Mouse (Mus musculus): ENCODE measurements around the gene Pick1. TPM values are rescaled to one million over a fixed set of nuclear protein-coding genes. Genes with fewer than 3 reads are reported as not detected.

Gene Pick1
- polyA plus RNA-seq, 1 experiment from 2014 or later, result 31.8 TPM

DNA sequence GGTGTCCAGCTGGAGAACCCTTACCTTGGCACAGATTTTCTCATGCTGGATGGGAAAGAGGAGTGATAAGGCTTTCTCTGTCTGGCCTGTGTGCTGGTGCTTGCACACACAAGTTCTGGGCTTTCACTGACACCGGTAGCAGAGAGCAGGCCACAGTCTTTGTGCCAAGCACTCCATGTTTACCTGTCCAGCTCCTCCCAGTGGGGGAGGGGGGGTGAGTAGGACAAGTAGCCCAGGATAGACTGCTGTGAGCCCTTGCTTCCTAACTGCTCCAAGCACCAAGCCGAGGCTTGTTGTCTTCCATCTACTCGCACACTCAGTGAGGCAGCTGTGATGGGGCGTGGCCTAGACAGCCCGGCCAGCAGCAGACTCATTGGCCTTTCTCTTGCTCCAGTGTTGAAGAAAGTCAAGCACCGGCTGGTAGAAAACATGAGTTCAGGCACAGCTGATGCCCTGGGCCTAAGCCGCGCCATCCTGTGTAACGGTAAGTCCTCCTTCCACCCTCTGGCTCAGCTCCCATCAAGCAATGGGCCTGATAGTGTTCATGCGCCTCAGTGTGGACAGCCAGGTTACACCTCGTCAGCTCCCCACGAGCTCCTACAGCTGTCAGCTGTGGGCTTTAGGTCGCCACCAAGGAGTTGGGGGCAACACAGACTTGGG lies 13.7 kb downstream of the Pick1 start:
- no peak overlapping the region for H3K4me3 ChIP-seq (replicated peaks; ENCODE audit: low read depth, low read length)
- no peak for DNase-seq (ENCODE audit: low spot score)
- H3K27me3 ChIP-seq (ENCODE audit: insufficient read depth, low read length), result no peaks in the 10 kb centered on the region
- peak; percentile 18 for ATAC-seq (replicated peaks; ENCODE audit: low FRiP score, low read depth)
- TF ChIP-seq CTCF (IDR thresholded peaks at IDR 0.05; ENCODE audit: low read depth), result no peak
- no peaks in the 10 kb centered on the region for H3K4me1 ChIP-seq (replicated peaks; ENCODE audit: insufficient read depth, low read length)
- peaks cover 42% of the 10 kb centered on the region for H3K36me3 ChIP-seq (ENCODE audit: insufficient read depth, low read length)
- H3K4me2 ChIP-seq (ENCODE audit: low read length), result no peak overlapping the region
- WGBS, result 66% methylated on average over 13 of the region's 13 CpGs
- no peaks in the 10 kb centered on the region for H3K9me3 ChIP-seq (replicated peaks; ENCODE audit: low read length)
- no peak overlapping the region for H3K9ac ChIP-seq (ENCODE audit: low read depth, low read length)
- H3K27ac ChIP-seq, result no peak overlapping the region

DNA sequence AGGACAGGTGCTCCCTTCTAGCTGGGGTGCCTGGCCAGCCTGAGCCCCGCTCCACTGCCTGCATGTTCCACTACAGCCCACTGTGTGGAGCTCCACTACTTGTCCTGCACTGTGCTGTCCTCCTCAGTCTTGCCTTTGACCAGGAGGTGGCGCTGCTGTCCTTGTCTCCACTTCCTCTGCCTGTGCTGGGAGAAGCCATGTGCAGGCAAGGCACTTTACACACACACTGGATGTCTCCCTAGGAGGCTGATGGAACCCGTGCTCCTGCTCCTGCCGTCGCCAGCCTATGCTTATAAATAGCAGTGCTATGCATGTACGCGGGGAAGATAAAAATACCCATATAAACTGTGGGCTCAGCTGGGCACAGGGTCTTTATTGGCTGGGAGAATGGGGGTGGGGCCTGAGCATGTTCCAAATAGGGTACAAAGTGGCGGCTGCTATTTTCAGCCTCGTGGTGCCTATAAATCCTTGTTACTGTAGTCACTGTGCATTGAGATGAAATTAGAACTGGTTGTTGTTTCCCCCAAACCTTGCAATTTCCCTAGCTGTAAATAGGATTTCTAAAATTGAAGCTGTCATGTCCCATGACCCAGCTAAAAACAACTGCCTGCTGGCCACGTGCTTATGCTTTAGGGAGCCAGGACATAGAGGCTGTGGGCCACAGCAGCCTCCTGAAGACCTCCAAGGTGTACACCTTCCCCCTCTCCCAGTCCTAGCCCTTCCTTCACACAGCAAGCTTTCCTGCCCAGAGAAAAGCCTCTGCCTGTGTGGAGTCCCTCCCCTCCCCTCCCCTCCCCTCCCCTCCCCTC lies 14.5 kb downstream of the Pick1 start:
- H3K27me3 ChIP-seq (ENCODE audit: insufficient read depth, low read length), result no peaks in the 10 kb centered on the region
- H3K27ac ChIP-seq, result no peak overlapping the region
- H3K9me3 ChIP-seq (replicated peaks; ENCODE audit: low read length), result no peaks in the 10 kb centered on the region
- peaks cover 49% of the 10 kb centered on the region for H3K36me3 ChIP-seq (ENCODE audit: insufficient read depth, low read length)
- DNase-seq (ENCODE audit: low spot score) (peak; percentile 97), ATAC-seq (replicated peaks; ENCODE audit: low FRiP score, low read depth) (peak; percentile 90)
- no peaks in the 10 kb centered on the region for H3K4me1 ChIP-seq (replicated peaks; ENCODE audit: insufficient read depth, low read length)
- no peak overlapping the region for H3K4me3 ChIP-seq (replicated peaks; ENCODE audit: low read depth, low read length)
- no peak overlapping the region for H3K9ac ChIP-seq (ENCODE audit: low read depth, low read length)
- whole genome bisulfite sequencing, result 13% methylated on average over 10 of the region's 10 CpGs
- H3K4me2 ChIP-seq (ENCODE audit: low read length), result no peak overlapping the region
- TF ChIP-seq CTCF (IDR thresholded peaks at IDR 0.05; ENCODE audit: low read depth), result peak; percentile 100

DNA sequence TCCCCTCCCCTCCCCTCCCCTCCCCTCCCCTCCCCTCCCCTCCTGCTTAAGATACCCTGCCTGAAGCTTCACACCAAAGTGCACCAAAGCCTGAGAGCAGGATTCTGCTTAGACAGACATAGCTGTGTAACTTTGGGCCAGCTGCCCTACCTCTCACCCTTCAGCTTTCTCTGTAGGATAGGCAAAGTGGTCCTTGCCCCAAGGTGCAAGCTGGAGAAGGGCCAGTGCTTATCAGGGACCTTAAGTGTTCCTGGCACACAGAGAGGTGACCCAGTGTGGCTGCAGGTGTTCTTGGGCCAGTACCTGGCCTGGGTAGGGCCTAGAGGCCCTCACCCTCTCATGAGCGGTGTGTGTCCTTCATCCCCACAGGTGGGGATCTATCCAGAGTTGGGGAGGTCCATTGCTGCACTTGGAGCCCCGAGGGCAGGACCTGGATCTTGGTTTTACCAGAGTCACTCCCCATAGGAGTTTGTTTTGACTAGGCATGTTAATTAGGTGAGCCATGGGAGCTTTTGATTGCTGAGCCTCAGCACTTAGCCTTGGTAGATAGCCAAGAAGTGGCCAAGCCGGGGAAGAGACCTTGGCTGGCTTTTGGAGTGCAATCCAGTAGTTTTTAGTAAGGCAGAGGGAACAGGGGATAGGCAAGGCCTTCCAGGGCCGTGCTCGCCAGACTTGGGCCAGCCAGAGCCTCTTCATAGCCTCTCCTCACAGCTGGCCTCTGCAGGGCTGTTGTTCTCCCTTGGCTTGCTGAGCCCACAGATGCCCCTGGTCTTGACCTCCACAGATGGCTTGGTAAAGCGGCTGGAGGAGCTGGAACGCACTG lies 15.3 kb downstream of the Pick1 start:
- Histone ChIP-seq H3K4me3 (replicated peaks; ENCODE audit: low read depth, low read length) (no peak overlapping the region), H3K9ac (ENCODE audit: low read depth, low read length) (no peak overlapping the region), H3K27ac (no peak overlapping the region), H3K36me3 (ENCODE audit: insufficient read depth, low read length) (peaks cover 47% of the 10 kb centered on the region), H3K4me2 (ENCODE audit: low read length) (no peak overlapping the region), H3K4me1 (replicated peaks; ENCODE audit: insufficient read depth, low read length) (no peaks in the 10 kb centered on the region), H3K27me3 (ENCODE audit: insufficient read depth, low read length) (no peaks in the 10 kb centered on the region), H3K9me3 (replicated peaks; ENCODE audit: low read length) (no peaks in the 10 kb centered on the region)
- DNase-seq (ENCODE audit: low spot score) (no peak), ATAC-seq (replicated peaks; ENCODE audit: low FRiP score, low read depth) (no peak)
- 73% methylated on average over 7 of the region's 7 CpGs for WGBS
- no peak for TF ChIP-seq CTCF (IDR thresholded peaks at IDR 0.05; ENCODE audit: low read depth)

- TF ChIP-seq CTCF (IDR thresholded peaks at IDR 0.05; ENCODE audit: low read depth), result no peak
- DNase-seq (ENCODE audit: low spot score) (no peak), ATAC-seq (replicated peaks; ENCODE audit: low FRiP score, low read depth) (no peak)
- H3K9ac ChIP-seq (ENCODE audit: low read depth, low read length), result no peak overlapping the region
- H3K36me3 ChIP-seq (ENCODE audit: insufficient read depth, low read length), result peaks cover 39% of the 10 kb centered on the region
- WGBS, result 94% methylated on average over 3 of the region's 3 CpGs
- H3K4me1 ChIP-seq (replicated peaks; ENCODE audit: insufficient read depth, low read length), result no peaks in the 10 kb centered on the region
- H3K4me2 ChIP-seq (ENCODE audit: low read length), result no peak overlapping the region
- H3K27me3 ChIP-seq (ENCODE audit: insufficient read depth, low read length), result no peaks in the 10 kb centered on the region
- H3K27ac ChIP-seq, result no peak overlapping the region
- H3K4me3 ChIP-seq (replicated peaks; ENCODE audit: low read depth, low read length), result no peak overlapping the region
- no peaks in the 10 kb centered on the region for H3K9me3 ChIP-seq (replicated peaks; ENCODE audit: low read length)
Measured at GRCm38 (mm10) chr15:79245321-79245720, 16.3 kb downstream of the Pick1 start.

GRCm38 (mm10) chr15:79250236-79250635 lies 21.3 kb downstream of the Pick1 start:
- no peak for TF ChIP-seq CTCF (IDR thresholded peaks at IDR 0.05; ENCODE audit: low read depth)
- whole genome bisulfite sequencing, result 89% methylated on average over 2 of the region's 2 CpGs
- peaks cover 11% of the 10 kb centered on the region for H3K4me1 ChIP-seq (replicated peaks; ENCODE audit: insufficient read depth, low read length)
- 0 out of 2 replicates have a peak, but pooled peaks cover 9% of the 10 kb centered on the region for H3K27me3 ChIP-seq (ENCODE audit: insufficient read depth, low read length)
- H3K9me3 ChIP-seq (replicated peaks; ENCODE audit: low read length), result no peaks in the 10 kb centered on the region
- H3K4me3 ChIP-seq (replicated peaks; ENCODE audit: low read depth, low read length), result no peak overlapping the region
- H3K4me2 ChIP-seq (ENCODE audit: low read length), result no peak overlapping the region
- no peak overlapping the region for H3K9ac ChIP-seq (ENCODE audit: low read depth, low read length)
- DNase-seq (ENCODE audit: low spot score), result no peak
- peaks cover 25% of the 10 kb centered on the region for H3K36me3 ChIP-seq (ENCODE audit: insufficient read depth, low read length)
- ATAC-seq (replicated peaks; ENCODE audit: low FRiP score, low read depth), result no peak
- no peak overlapping the region for H3K27ac ChIP-seq

DNA sequence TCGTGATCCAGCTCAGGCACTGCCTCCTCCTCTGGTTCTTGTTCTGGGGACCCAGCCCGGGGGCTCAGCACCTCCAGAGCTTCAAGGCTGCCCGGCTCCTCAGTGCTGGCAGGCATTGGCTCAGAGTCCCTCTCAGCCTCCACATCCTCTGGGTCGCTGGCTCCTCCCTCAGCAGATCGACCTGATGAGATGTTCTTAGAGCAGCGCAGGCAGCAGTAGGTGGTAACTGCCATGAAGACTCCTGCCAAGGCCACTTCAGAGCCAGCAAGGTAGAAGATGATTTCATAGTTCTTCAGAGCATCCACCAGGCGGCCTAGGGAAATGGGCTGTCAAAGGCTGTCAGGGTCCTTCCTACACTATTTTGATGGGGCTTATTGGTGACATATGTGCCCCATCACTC lies 22.2 kb downstream of the Pick1 start:
- DNase-seq (ENCODE audit: low spot score), result no peak
- Histone ChIP-seq H3K9ac (ENCODE audit: low read depth, low read length) (no peak overlapping the region), H3K4me3 (replicated peaks; ENCODE audit: low read depth, low read length) (no peak overlapping the region), H3K27me3 (ENCODE audit: insufficient read depth, low read length) (0 out of 2 replicates have a peak, but pooled peaks cover 9% of the 10 kb centered on the region), H3K9me3 (replicated peaks; ENCODE audit: low read length) (no peaks in the 10 kb centered on the region), H3K4me2 (ENCODE audit: low read length) (no peak overlapping the region), H3K27ac (no peak overlapping the region), H3K36me3 (ENCODE audit: insufficient read depth, low read length) (peaks cover 23% of the 10 kb centered on the region), H3K4me1 (replicated peaks; ENCODE audit: insufficient read depth, low read length) (peaks cover 11% of the 10 kb centered on the region)
- WGBS, result 53% methylated on average over 7 of the region's 7 CpGs
- no peak for TF ChIP-seq CTCF (IDR thresholded peaks at IDR 0.05; ENCODE audit: low read depth)
- no peak for ATAC-seq (replicated peaks; ENCODE audit: low FRiP score, low read depth)

Measured in kidney, postnatal 0 days (tissue).